Mouse (Mus musculus) liver, postnatal 0 days (tissue): ENCODE measurements around the gene Lrrc18. TPM values are rescaled to one million over a fixed set of nuclear protein-coding genes. Genes with fewer than 3 reads are reported as not detected.

Experiments
- ATAC-seq: fragments of 200-750 bp; cut with Nextera tagmentation; 2 replicates; pipeline ENCODE4 v1.8.0; 2017; ENCODE audit warnings: mild to moderate bottlenecking, moderate library complexity
- DNase-seq: peaks from one replicate; pipeline ENCODE4 v3.0.0-alpha.2; 2016
- H3K27ac ChIP-seq: fragments of 300-500 bp; sonication (generic); 2 replicates; pipeline ENCODE4 v1.5.1; 2014; ENCODE audit warnings: antibody characterized with exemption, moderate library complexity, mild to moderate bottlenecking, low read depth
- H3K27me3 ChIP-seq: fragments of 300-500 bp; sonication (generic); 2 replicates; pipeline ENCODE4 v1.6.1; 2014; ENCODE audit warnings: low read length, control low read depth, mixed read lengths; ENCODE audit not compliant: insufficient read depth
- H3K36me3 ChIP-seq: fragments of 300-500 bp; sonication (generic); replicated peaks from 2 replicates; pipeline ENCODE4 v1.6.1; 2014; ENCODE audit warnings: mild to moderate bottlenecking, control low read depth, low read length, moderate library complexity, mixed read lengths; ENCODE audit not compliant: insufficient read depth
- H3K4me1 ChIP-seq: fragments of 300-500 bp; sonication (generic); 2 replicates; pipeline ENCODE4 v1.6.1; 2014; ENCODE audit warnings: antibody characterized with exemption, mild to moderate bottlenecking, control low read depth; ENCODE audit not compliant: insufficient read depth
- H3K4me2 ChIP-seq: fragments of 300-500 bp; sonication (generic); 2 replicates; pipeline ENCODE4 v1.6.1; 2014; ENCODE audit warnings: low read depth, mild to moderate bottlenecking, low read length, moderate library complexity, mixed read lengths
- H3K4me3 ChIP-seq: fragments of 300-500 bp; sonication (generic); 2 replicates; pipeline ENCODE4 v1.5.1; 2014; ENCODE audit warnings: low read depth, low read length
- H3K9ac ChIP-seq: fragments of 300-500 bp; sonication (generic); replicated peaks from 2 replicates; pipeline ENCODE4 v1.6.1; 2014; ENCODE audit warnings: mild to moderate bottlenecking, moderate library complexity
- H3K9me3 ChIP-seq: fragments of 300-500 bp; sonication (generic); 2 replicates; pipeline ENCODE4 v1.6.1; 2016; ENCODE audit warnings: mild to moderate bottlenecking, control low read depth, low read length, mixed read lengths
- CTCF ChIP-seq: sonication (generic); IDR thresholded peaks from 2 replicates; pipeline ENCODE4 v1.5.1; 2016; ENCODE audit warnings: antibody characterized with exemption, low read depth
- EP300 ChIP-seq: IDR thresholded peaks from 2 replicates; pipeline ENCODE4 v1.6.1; 2016; ENCODE audit warnings: antibody characterized with exemption, low read depth, mild to moderate bottlenecking
- WGBS: fragments of 180-500 bp; shearing (Covaris S2); extraction: QIAGEN DNeasy Blood & Tissue Kit; methylation state at CpG from one replicate; pipeline ENCODE4 v1.1.7; 2014; ENCODE audit not compliant: insufficient replicate concordance; 5-methylcytosine and 5-hydroxymethylcytosine counted together
- polyA plus RNA-seq: library from polyadenylated mRNA; unstranded; fragments of >200 nt; fragmentation: Nextera tagmentation; extraction: Ambion mirVana; gene quantifications from 2 replicates; pipeline ENCODE4 v1.2.1, GENCODE M21; 2015

Lrrc18 gene
- 0.06 and 0.11 TPM in 2 replicates for polyA plus RNA-seq

- WGBS: 81% methylated on average over 2 of the region's 2 CpGs
- DNase-seq: no peak
- Histone ChIP-seq H3K4me1 (peaks cover 2% of the 10 kb centered on the region; the same call in 1 of the 2 replicates), H3K36me3 (no peaks in the 10 kb centered on the region), H3K27ac (no peak within 1 kb of the TSS), H3K9ac (no peak within 1 kb of the TSS), H3K4me2 (no peak within 1 kb of the TSS), H3K9me3 (no peaks in the 10 kb centered on the region), H3K27me3 (no peaks in the 10 kb centered on the region), H3K4me3 (no peak within 1 kb of the TSS)
- ATAC-seq: no peak
- TF ChIP-seq EP300: no peak
- no peak for TF ChIP-seq CTCF
Measured at GRCm38 (mm10) chr14:32991082-32991481, at the start of gene Lrrc18. Gene Lrrc18 (plus strand): TSS chr14:32991382.

GRCm38 (mm10) chr14:32947512-32947911, 43.7 kb upstream of the Lrrc18 start:
- ATAC-seq (no peak), DNase-seq (no peak)
- 83% methylated on average over 2 of the region's 2 CpGs for WGBS
- no peaks in the 10 kb centered on the region for H3K27me3 ChIP-seq
- H3K36me3 ChIP-seq: no peaks in the 10 kb centered on the region
- TF ChIP-seq CTCF (no peak), EP300 (no peak)
- H3K27ac ChIP-seq: no peak overlapping the region
- no peak overlapping the region for H3K9ac ChIP-seq
- H3K9me3 ChIP-seq: no peaks in the 10 kb centered on the region
- peaks cover 2% of the 10 kb centered on the region; the same call in 1 of the 2 replicates for H3K4me1 ChIP-seq
- no peak overlapping the region for H3K4me2 ChIP-seq
- no peak overlapping the region for H3K4me3 ChIP-seq

- peak; percentile 72 for ATAC-seq
- Histone ChIP-seq H3K9ac (no peak overlapping the region), H3K4me2 (0 out of 2 replicates have a peak overlapping the region, but pooled peaks have one; percentile 9), H3K27ac (peak overlapping the region; percentile 39; the same call in 1 of the 2 replicates), H3K4me3 (no peak overlapping the region), H3K9me3 (no peaks in the 10 kb centered on the region), H3K4me1 (peaks cover 2% of the 10 kb centered on the region; the same call in 1 of the 2 replicates), H3K27me3 (no peaks in the 10 kb centered on the region), H3K36me3 (no peaks in the 10 kb centered on the region)
- peak; percentile 61 for DNase-seq
- 62% methylated on average over 20 of the region's 20 CpGs for WGBS
- TF ChIP-seq EP300: no peak
- no peak for TF ChIP-seq CTCF
Measured at GRCm38 (mm10) chr14:32950312-32951301, 40.6 kb upstream of the Lrrc18 start.

GRCm38 (mm10) chr14:32956486-32956885, 34.7 kb upstream of the Lrrc18 start:
- DNase-seq (no peak), ATAC-seq (no peak)
- Histone ChIP-seq H3K9ac (no peak overlapping the region), H3K9me3 (no peaks in the 10 kb centered on the region), H3K27me3 (no peaks in the 10 kb centered on the region), H3K27ac (no peak overlapping the region), H3K36me3 (0 out of 2 replicates have a peak, but pooled peaks cover 2% of the 10 kb centered on the region), H3K4me3 (no peak overlapping the region), H3K4me2 (no peak overlapping the region), H3K4me1 (no peaks in the 10 kb centered on the region)
- WGBS: 71% methylated on average over 8 of the region's 8 CpGs
- no peak for TF ChIP-seq CTCF
- no peak for TF ChIP-seq EP300

GRCm38 (mm10) chr14:32958671-32959070, 32.5 kb upstream of the Lrrc18 start:
- Histone ChIP-seq H3K4me3 (no peak overlapping the region), H3K4me2 (no peak overlapping the region), H3K27me3 (no peaks in the 10 kb centered on the region), H3K27ac (no peak overlapping the region), H3K4me1 (no peaks in the 10 kb centered on the region), H3K9ac (no peak overlapping the region), H3K36me3 (0 out of 2 replicates have a peak, but pooled peaks cover 2% of the 10 kb centered on the region), H3K9me3 (no peaks in the 10 kb centered on the region)
- ATAC-seq (peak; percentile 19; the same call in 1 of the 2 replicates), DNase-seq (peak; percentile 40)
- WGBS: 55% methylated on average over 8 of the region's 8 CpGs
- no peak for TF ChIP-seq CTCF
- no peak for TF ChIP-seq EP300

- ATAC-seq (no peak), DNase-seq (peak; percentile 76)
- peak; percentile 90 for TF ChIP-seq CTCF
- no peak for TF ChIP-seq EP300
- no peaks in the 10 kb centered on the region for H3K9me3 ChIP-seq
- H3K9ac ChIP-seq: no peak overlapping the region
- H3K27me3 ChIP-seq: no peaks in the 10 kb centered on the region
- no peaks in the 10 kb centered on the region for H3K4me1 ChIP-seq
- no peak overlapping the region for H3K27ac ChIP-seq
- H3K4me3 ChIP-seq: no peak overlapping the region
- 52% methylated on average over 5 of the region's 5 CpGs for WGBS
- H3K4me2 ChIP-seq: no peak overlapping the region
- H3K36me3 ChIP-seq: peaks cover 2% of the 10 kb centered on the region; the same call in 1 of the 2 replicates
Measured at GRCm38 (mm10) chr14:32960481-32960880, 30.7 kb upstream of the Lrrc18 start.
